Mouse (Mus musculus) yolk sac, embryonic 10.5 days (tissue): ENCODE measurements around the gene Tmem39a.

ENCODE experiments used
- DNase-seq: peaks from one replicate; pipeline ENCODE4 v3.0.0-alpha.2; 2017; ENCODE audit warnings: low spot score

Tmem39a gene

GRCm38 (mm10) chr16:38591506-38591905, 33.0 kb downstream of the Tmem39a start:
- DNase-seq, result no peak

GRCm38 (mm10) chr16:38592026-38592678, 33.7 kb downstream of the Tmem39a start:
- DNase-seq, result no peak

- DNase-seq, result no peak
Observed at GRCm38 (mm10) chr16:38592946-38593345, 34.4 kb downstream of the Tmem39a start.

- DNase-seq, result no peak
Observed at GRCm38 (mm10) chr16:38594435-38594834, 35.9 kb downstream of the Tmem39a start.

- DNase-seq, result no peak
Observed at GRCm38 (mm10) chr16:38596099-38596498, 37.6 kb downstream of the Tmem39a start.

GRCm38 (mm10) chr16:38596651-38597050, 38.2 kb downstream of the Tmem39a start:
- no peak for DNase-seq

- DNase-seq, result no peak
Observed at GRCm38 (mm10) chr16:38598986-38599680, 40.6 kb downstream of the Tmem39a start.

- DNase-seq, result peak; percentile 61
Observed at GRCm38 (mm10) chr16:38602989-38603804, 44.7 kb downstream of the Tmem39a start.

- no peak for DNase-seq
Observed at GRCm38 (mm10) chr16:38606509-38606908, 48.0 kb downstream of the Tmem39a start.

- DNase-seq, result no peak
Observed at GRCm38 (mm10) chr16:38608687-38609086, 50.2 kb downstream of the Tmem39a start.

GRCm38 (mm10) chr16:38609092-38609491, 50.6 kb downstream of the Tmem39a start:
- no peak for DNase-seq

- no peak for DNase-seq
Observed at GRCm38 (mm10) chr16:38612646-38613045, 54.1 kb downstream of the Tmem39a start.

GRCm38 (mm10) chr16:38613646-38614045, 55.1 kb downstream of the Tmem39a start:
- DNase-seq, result no peak

- DNase-seq, result no peak
Observed at GRCm38 (mm10) chr16:38617977-38618376, 59.5 kb downstream of the Tmem39a start.

- peak; percentile 42 for DNase-seq
Observed at GRCm38 (mm10) chr16:38619054-38619453, 60.6 kb downstream of the Tmem39a start.

GRCm38 (mm10) chr16:38620696-38621450, 62.4 kb downstream of the Tmem39a start:
- DNase-seq, result no peak

GRCm38 (mm10) chr16:38622283-38622682, 63.8 kb downstream of the Tmem39a start:
- no peak for DNase-seq

- no peak for DNase-seq
Observed at GRCm38 (mm10) chr16:38624303-38624702, 65.8 kb downstream of the Tmem39a start.

GRCm38 (mm10) chr16:38625411-38625810, 66.9 kb downstream of the Tmem39a start:
- DNase-seq, result no peak

GRCm38 (mm10) chr16:38625811-38626369, 67.4 kb downstream of the Tmem39a start:
- DNase-seq, result no peak

- peak; percentile 25 for DNase-seq
Observed at GRCm38 (mm10) chr16:38632147-38632546, 73.6 kb downstream of the Tmem39a start.
